Mouse (Mus musculus): ENCODE results near the gene Sec1.

- TF ChIP-seq EP300 (IDR thresholded peaks at IDR 0.05; ENCODE audit: low read depth) = no peak
- TF ChIP-seq CTCF (IDR thresholded peaks at IDR 0.05; ENCODE audit: low read depth) = no peak
Measured at GRCm38 (mm10) chr7:45677627-45678295, 16.4 kb downstream of the Sec1 start.
